Mouse (Mus musculus): ENCODE data around the gene Limk2. TPM values are rescaled to one million over a fixed set of nuclear protein-coding genes. Genes with fewer than 3 reads are reported as not detected.

Limk2 gene
- polyA plus RNA-seq (2016; fragmentation: Nextera tagmentation; extraction: Ambion mirVana), result 45.2 and 54.6 TPM in 2 replicates

GRCm38 (mm10) chr11:3408997-3409732 lies at the start of gene Limk2:
TSS of gene Limk2 (minus strand) at chr11:3409189.
- peaks cover 13% of the 10 kb centered on the region for H3K4me1 ChIP-seq
- 3% methylated on average over 40 of the region's 45 CpGs for WGBS
- H3K9me3 ChIP-seq (replicated peaks), result no peaks in the 10 kb centered on the region
- peak; percentile 95 for DNase-seq (ENCODE audit: low spot score)
- peak within 1 kb of the TSS; percentile 88 for H3K27ac ChIP-seq
- H3K4me3 ChIP-seq, result peak within 1 kb of the TSS; percentile 89
- H3K36me3 ChIP-seq, result peaks cover 5% of the 10 kb centered on the region
- peaks cover 8% of the 10 kb centered on the region; the same call in 1 of the 2 replicates for H3K27me3 ChIP-seq (ENCODE audit: low read depth, poor library complexity, severe bottlenecking)

GRCm38 (mm10) chr11:3458428-3459104 lies 49.6 kb upstream of the Limk2 start:
- WGBS, result 85% methylated on average over 13 of the region's 13 CpGs
- no peak overlapping the region for H3K4me3 ChIP-seq
- no peaks in the 10 kb centered on the region for H3K27me3 ChIP-seq (ENCODE audit: low read depth, poor library complexity, severe bottlenecking)
- H3K27ac ChIP-seq, result no peak overlapping the region
- peaks cover under 1% of the 10 kb centered on the region; the same call in 1 of the 2 replicates for H3K4me1 ChIP-seq
- no peaks in the 10 kb centered on the region for H3K9me3 ChIP-seq (replicated peaks)
- peaks cover 30% of the 10 kb centered on the region for H3K36me3 ChIP-seq
- DNase-seq (ENCODE audit: low spot score), result no peak

GRCm38 (mm10) chr11:3456354-3456753 lies 47.4 kb upstream of the Limk2 start:
- no peak overlapping the region for H3K4me3 ChIP-seq
- DNase-seq (ENCODE audit: low spot score), result peak; percentile 70
- H3K36me3 ChIP-seq, result peaks cover 32% of the 10 kb centered on the region
- no peaks in the 10 kb centered on the region for H3K27me3 ChIP-seq (ENCODE audit: low read depth, poor library complexity, severe bottlenecking)
- H3K9me3 ChIP-seq (replicated peaks), result no peaks in the 10 kb centered on the region
- no peak overlapping the region for H3K27ac ChIP-seq
- 58% methylated on average over 1 of the region's 1 CpGs for WGBS
- H3K4me1 ChIP-seq, result peaks cover 15% of the 10 kb centered on the region

GRCm38 (mm10) chr11:3454506-3454905 lies 45.5 kb upstream of the Limk2 start:
- Histone ChIP-seq H3K36me3 (peaks cover 32% of the 10 kb centered on the region), H3K4me1 (peaks cover 21% of the 10 kb centered on the region), H3K4me3 (no peak overlapping the region), H3K9me3 (replicated peaks) (no peaks in the 10 kb centered on the region), H3K27ac (no peak overlapping the region), H3K27me3 (ENCODE audit: low read depth, poor library complexity, severe bottlenecking) (no peaks in the 10 kb centered on the region)
- DNase-seq (ENCODE audit: low spot score), result no peak
- WGBS, result 95% methylated on average over 3 of the region's 3 CpGs

DNA sequence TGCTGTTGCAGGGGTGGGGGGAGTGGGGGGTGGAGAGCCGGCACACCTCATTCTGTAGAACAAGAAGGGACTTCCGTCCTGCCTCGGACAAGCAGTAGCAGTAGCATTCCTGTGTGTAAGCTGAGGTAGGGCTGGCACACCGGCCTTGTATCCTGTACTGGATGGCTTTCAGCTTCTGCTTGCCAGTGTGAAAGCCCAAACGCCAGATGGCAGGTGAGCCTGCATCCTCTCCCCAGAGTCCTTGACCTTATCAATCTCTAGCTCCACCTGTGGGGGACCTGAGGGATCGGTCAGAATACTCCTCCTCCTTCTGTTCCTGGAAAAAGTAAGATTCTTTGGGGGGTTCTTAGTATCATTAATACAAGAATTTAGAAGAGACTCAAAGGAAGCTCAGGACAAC lies 44.5 kb upstream of the Limk2 start:
- DNase-seq (ENCODE audit: low spot score), result no peak
- 83% methylated on average over 6 of the region's 6 CpGs for whole genome bisulfite sequencing

GRCm38 (mm10) chr11:3452769-3453168 lies 43.8 kb upstream of the Limk2 start:
- Histone ChIP-seq H3K36me3 (peaks cover 32% of the 10 kb centered on the region), H3K27me3 (ENCODE audit: low read depth, poor library complexity, severe bottlenecking) (no peaks in the 10 kb centered on the region), H3K27ac (peak overlapping the region; percentile 87), H3K4me3 (peak overlapping the region; percentile 79), H3K4me1 (peaks cover 21% of the 10 kb centered on the region), H3K9me3 (replicated peaks) (no peaks in the 10 kb centered on the region)
- under 1% methylated on average over 9 of the region's 9 CpGs for WGBS
- peak; percentile 53 for DNase-seq (ENCODE audit: low spot score)

More for the DNA sequence above, 44.5 kb upstream of the Limk2 start:
- peak overlapping the region; percentile 79 for H3K4me3 ChIP-seq
- H3K9me3 ChIP-seq (replicated peaks), result no peaks in the 10 kb centered on the region
- no peaks in the 10 kb centered on the region for H3K27me3 ChIP-seq (ENCODE audit: low read depth, poor library complexity, severe bottlenecking)
- peaks cover 21% of the 10 kb centered on the region for H3K4me1 ChIP-seq
- H3K27ac ChIP-seq, result no peak overlapping the region
- peaks cover 32% of the 10 kb centered on the region for H3K36me3 ChIP-seq

- no peaks in the 10 kb centered on the region for H3K9me3 ChIP-seq (replicated peaks)
- under 1% methylated on average over 45 of the region's 45 CpGs for WGBS
- peaks cover 21% of the 10 kb centered on the region for H3K4me1 ChIP-seq
- peak within 1 kb of the TSS; percentile 79 for H3K4me3 ChIP-seq
- H3K27me3 ChIP-seq (ENCODE audit: low read depth, poor library complexity, severe bottlenecking), result no peaks in the 10 kb centered on the region
- peaks cover 29% of the 10 kb centered on the region for H3K36me3 ChIP-seq
- DNase-seq (ENCODE audit: low spot score), result peak; percentile 96
- H3K27ac ChIP-seq, result peak within 1 kb of the TSS; percentile 87
These were observed 43.2 kb upstream of the Limk2 start, which contains the start of gene Rnf185 for GRCm38 (mm10) chr11:3452167-3452639. TSS of gene Rnf185 (minus strand) at chr11:3452363.

GRCm38 (mm10) chr11:3451701-3452163 lies 42.7 kb upstream of the Limk2 start:
- Histone ChIP-seq H3K4me3 (peak overlapping the region; percentile 79), H3K27ac (peak overlapping the region; percentile 87), H3K4me1 (peaks cover 21% of the 10 kb centered on the region), H3K9me3 (replicated peaks) (no peaks in the 10 kb centered on the region), H3K27me3 (ENCODE audit: low read depth, poor library complexity, severe bottlenecking) (no peaks in the 10 kb centered on the region), H3K36me3 (peaks cover 24% of the 10 kb centered on the region)
- no peak for DNase-seq (ENCODE audit: low spot score)
- under 1% methylated on average over 20 of the region's 20 CpGs for WGBS

GRCm38 (mm10) chr11:3444875-3445274 lies 35.9 kb upstream of the Limk2 start:
- Histone ChIP-seq H3K27me3 (ENCODE audit: low read depth, poor library complexity, severe bottlenecking) (no peaks in the 10 kb centered on the region), H3K27ac (no peak overlapping the region), H3K36me3 (no peaks in the 10 kb centered on the region), H3K9me3 (replicated peaks) (no peaks in the 10 kb centered on the region), H3K4me1 (no peaks in the 10 kb centered on the region), H3K4me3 (no peak overlapping the region)
- DNase-seq (ENCODE audit: low spot score), result no peak
- WGBS, result 87% methylated on average over 8 of the region's 8 CpGs

- H3K4me1 ChIP-seq, result no peaks in the 10 kb centered on the region
- H3K27me3 ChIP-seq (ENCODE audit: low read depth, poor library complexity, severe bottlenecking), result no peaks in the 10 kb centered on the region
- no peak overlapping the region for H3K4me3 ChIP-seq
- no peaks in the 10 kb centered on the region for H3K36me3 ChIP-seq
- H3K9me3 ChIP-seq (replicated peaks), result no peaks in the 10 kb centered on the region
- no peak overlapping the region for H3K27ac ChIP-seq
- DNase-seq (ENCODE audit: low spot score), result no peak
- 96% methylated on average over 2 of the region's 2 CpGs for WGBS
These were observed 34.1 kb upstream of the Limk2 start for GRCm38 (mm10) chr11:3443091-3443490.

- H3K4me3 ChIP-seq, result no peak overlapping the region
- no peak overlapping the region for H3K27ac ChIP-seq
- WGBS, result 82% methylated on average over 4 of the region's 4 CpGs
- no peak for DNase-seq (ENCODE audit: low spot score)
- no peaks in the 10 kb centered on the region for H3K9me3 ChIP-seq (replicated peaks)
- H3K36me3 ChIP-seq, result no peaks in the 10 kb centered on the region
- H3K27me3 ChIP-seq (ENCODE audit: low read depth, poor library complexity, severe bottlenecking), result no peaks in the 10 kb centered on the region
- no peaks in the 10 kb centered on the region for H3K4me1 ChIP-seq
These were observed 33.7 kb upstream of the Limk2 start for GRCm38 (mm10) chr11:3442677-3443076.

- H3K27ac ChIP-seq, result no peak overlapping the region
- H3K9me3 ChIP-seq (replicated peaks), result no peaks in the 10 kb centered on the region
- H3K36me3 ChIP-seq, result no peaks in the 10 kb centered on the region
- H3K4me1 ChIP-seq, result no peaks in the 10 kb centered on the region
- H3K4me3 ChIP-seq, result no peak overlapping the region
- H3K27me3 ChIP-seq (ENCODE audit: low read depth, poor library complexity, severe bottlenecking), result no peaks in the 10 kb centered on the region
- DNase-seq (ENCODE audit: low spot score), result no peak
These were observed 32.9 kb upstream of the Limk2 start for GRCm38 (mm10) chr11:3441696-3442443.

Data from limb, embryonic 10.5 days (tissue).